Mouse (Mus musculus): ENCODE data around the gene F5. TPM values are rescaled to one million over a fixed set of nuclear protein-coding genes. Genes with fewer than 3 reads are reported as not detected.
"Not testable (repeated sequence)": the region's sequence is repeated elsewhere in the genome, so short reads cannot be mapped to it uniquely, and the experiment has no call there.

Gene F5
- total RNA-seq, 2 experiments from 2014 or later: 0.94 to 1.1 TPM

DNA sequence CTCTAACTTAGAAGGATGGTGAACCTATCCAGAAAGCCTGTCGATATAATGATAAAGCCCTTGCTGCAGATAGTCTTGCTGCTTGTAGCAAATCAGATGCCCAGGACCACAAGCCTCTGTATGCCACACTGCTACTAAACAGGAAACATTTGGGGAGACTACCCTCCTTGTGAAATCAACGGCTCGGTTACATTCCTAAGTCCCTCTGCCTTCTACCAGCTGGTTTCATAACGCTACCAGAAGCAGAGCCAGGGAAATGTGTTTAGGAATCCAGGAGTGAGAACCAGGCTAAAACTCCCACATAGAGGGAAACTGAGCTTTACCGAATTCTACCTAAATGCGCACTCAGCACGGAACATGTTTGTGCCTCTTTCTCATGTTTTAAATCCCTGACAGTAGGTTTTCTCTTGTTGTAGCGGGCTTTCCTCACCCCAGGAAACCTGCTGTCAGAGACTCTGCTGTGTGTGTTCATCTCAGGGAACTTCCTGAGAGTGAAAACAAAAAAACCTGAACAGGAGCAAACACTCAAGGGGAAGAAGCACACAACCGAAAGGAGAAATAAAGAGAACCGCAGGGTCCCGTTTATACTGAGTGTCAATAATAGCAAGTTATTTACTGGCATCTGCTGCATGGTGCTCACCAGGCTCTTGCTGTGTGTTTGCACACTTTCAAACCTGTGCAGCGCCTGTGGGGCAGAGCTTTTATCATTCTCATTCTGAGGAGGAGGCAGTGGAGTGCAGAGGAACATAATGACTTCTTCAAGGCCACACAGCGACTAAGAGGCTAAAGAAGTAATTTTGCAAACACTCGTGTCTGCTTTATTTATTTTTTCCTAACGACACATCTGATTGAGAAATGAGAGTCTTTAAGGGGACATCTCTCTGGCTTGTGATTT is 66.4 kb downstream of the F5 start:
- DNase-seq (ENCODE audit: low spot score in 2 of 2): peak; percentile 22 to 46
- intact Hi-C loops (cut with DNase I): no loop called here

DNA sequence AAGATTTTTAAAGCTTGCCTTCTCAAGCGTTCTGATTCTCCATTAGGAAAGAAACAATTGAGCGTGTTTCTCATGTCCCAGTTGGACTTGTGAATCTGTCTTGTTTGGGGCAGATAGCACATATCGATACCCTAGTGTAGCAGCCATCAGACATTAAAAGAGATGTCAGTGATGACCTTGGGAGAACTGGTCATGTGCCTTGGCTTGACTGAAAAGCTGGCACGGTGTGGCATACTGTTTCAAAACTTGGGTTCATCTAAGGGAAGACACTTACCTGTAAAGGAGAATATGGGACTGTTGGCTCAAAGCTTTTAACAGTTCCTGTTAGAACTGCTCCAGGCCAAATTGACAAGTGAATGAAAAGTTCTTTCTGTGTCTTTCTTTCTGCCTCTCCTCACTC is 68.6 kb downstream of the F5 start:
- no peak for DNase-seq (ENCODE audit: low spot score in 2 of 2)
- intact Hi-C loops (cut with DNase I): no loop called here

DNA sequence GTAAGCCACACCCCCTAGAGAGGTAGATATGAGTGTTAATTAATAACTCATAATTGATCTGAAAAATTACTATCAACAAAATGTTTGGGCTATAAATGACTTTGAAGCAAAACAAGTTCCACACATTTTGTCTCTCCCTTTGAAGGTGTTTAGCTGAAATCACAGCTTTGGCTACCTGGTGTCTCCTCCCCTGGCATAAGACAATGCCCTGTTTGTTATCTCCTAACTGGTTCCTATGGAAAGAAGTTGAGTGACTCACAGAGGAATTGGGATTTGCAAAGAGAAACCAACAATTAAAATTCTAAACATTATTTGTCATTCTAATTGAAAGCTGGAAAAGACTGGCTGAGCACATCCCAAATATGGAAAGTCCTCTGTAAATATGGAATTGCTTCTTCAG is 71.5 kb downstream of the F5 start:
- intact Hi-C loops (cut with DNase I): no loop called here
- no peak for DNase-seq (ENCODE audit: low spot score in 2 of 2)

DNA sequence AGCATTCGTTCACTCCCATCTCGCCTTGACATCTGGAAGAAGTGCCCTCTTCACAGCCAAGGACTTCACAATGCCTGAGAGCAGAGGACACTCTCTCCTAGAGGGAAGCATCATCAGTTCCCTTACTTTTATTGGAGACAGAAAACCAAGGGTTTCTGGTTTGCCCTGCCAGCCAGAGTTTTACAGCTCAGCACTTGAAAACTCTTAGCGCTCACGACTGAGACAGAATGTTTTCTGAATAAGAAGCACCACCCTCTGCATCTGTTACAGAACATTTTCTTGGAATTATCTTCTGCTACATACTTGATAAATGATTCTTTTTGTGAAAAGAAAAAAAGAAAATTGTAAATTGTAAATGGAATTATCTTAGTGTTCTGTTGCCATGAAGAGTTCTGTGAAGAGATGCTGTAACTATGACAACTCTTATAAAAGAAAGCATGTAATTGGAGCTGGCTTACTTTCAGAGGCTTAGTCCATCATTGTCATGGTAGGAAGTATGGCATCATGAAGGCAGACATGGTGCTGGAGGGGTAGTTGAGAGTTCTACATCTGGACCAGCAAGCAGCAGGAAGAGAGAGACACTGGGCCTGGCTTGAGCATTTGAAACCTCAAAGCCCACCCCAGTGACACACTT is 80.4 kb downstream of the F5 start:
- intact Hi-C loops (cut with DNase I); DNase-seq (ENCODE audit: low spot score in 2 of 2): not testable (repeated sequence)

DNA sequence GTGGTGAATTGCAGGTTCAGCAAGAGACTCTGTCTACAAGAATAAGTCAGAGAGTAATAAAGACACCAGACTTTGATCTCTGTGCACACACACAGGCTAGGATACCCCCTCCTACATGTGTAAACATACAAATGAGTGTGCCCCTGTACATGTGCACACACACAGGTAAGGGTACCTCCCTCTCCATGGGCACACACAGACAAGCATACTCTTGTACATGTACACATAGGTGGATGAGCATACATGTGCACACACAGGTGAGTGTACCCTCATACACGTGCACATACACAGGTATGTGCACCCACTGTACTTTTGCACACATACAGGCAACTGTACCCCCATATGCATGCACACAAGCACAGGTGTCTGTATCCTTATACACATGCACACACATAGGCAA is 81.8 kb downstream of the F5 start:
- no peak for DNase-seq (ENCODE audit: low spot score in 2 of 2)

DNA sequence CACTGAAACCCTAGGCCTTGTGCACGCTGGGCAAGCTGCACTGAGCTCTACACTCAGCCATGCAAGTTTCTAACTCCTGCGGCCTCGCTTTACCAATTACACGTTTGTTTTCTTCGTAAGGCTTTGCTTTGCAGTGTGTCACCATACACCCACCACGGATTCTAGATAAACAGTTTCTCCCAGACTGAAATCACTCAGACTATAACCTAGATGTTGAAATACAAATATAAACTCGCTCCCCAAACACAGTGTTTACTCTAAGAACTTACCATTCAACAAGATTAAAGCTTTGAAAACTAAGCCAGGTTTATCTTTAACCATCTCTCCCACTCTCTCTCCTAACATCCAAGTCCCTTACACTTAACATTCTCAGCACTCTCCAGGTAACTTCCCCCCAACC is 83.4 kb downstream of the F5 start:
- intact Hi-C loops (cut with DNase I): no loop called here
- DNase-seq (ENCODE audit: low spot score in 2 of 2): no peak

More for the DNA sequence above, 81.8 kb downstream of the F5 start:
- intact Hi-C loops (cut with DNase I): no loop called here

DNA sequence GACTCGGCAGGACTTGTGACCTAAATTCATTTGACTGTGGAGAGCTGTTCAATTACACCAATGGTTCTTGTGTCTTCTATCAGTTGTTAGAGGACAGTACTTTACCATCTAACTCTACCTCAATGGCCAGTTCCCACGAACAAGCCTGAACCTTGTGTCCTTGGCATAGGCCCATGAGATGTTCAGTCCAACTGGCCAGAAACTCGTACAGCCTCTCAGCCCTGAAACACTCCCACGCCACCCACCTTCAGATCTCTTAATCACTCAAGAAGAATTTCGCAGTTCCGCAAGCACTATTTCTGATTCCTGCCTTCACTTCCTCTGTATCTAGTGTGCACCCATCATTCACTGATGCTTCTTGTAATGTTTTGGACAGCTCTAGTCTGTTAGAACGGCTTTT is 84.4 kb downstream of the F5 start:
- no peak for DNase-seq (ENCODE audit: low spot score in 2 of 2)
- intact Hi-C loops (cut with DNase I): no loop called here

DNA sequence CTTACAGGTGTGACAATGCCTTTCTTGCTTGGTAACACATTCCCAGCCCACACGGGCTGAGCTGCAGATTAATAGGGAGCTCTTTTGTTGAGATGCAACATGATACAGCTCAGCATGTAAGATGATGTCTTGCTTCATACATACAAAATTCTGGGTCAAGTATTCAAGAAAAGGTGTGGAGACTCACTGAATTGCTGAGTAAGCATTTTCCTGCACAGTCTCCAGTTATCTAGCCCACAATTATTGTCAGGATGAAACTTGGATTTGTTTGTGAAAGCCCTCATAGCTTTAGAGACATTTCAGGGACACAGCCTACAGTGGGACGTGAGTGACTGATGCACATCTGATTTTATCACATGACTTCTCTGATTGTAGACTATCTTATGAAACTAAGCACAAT is 89.9 kb downstream of the F5 start:
- intact Hi-C loops (cut with DNase I): no loop called here
- no peak for DNase-seq (ENCODE audit: low spot score in 2 of 2)

DNA sequence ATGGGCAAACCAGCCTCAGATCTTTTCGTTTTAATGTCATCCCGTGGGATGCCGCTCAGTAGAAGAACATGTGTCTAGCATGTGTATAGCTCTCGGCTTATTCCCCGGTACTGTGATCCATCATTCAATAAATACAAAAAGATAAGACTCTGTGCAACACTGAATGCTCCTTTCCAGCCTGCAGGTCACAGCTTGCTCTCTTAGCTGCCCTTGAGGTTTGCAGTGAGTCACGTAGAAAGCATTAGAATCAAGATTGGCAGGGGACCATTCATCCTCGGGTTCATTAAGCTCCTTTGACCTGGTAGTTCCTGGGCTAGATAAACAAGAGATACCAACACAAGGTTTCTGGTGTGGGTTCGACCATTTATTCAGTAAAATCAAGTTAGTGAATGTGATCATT is 91.2 kb downstream of the F5 start:
- intact Hi-C loops (cut with DNase I): no loop called here
- no peak for DNase-seq (ENCODE audit: low spot score in 2 of 2)

DNA sequence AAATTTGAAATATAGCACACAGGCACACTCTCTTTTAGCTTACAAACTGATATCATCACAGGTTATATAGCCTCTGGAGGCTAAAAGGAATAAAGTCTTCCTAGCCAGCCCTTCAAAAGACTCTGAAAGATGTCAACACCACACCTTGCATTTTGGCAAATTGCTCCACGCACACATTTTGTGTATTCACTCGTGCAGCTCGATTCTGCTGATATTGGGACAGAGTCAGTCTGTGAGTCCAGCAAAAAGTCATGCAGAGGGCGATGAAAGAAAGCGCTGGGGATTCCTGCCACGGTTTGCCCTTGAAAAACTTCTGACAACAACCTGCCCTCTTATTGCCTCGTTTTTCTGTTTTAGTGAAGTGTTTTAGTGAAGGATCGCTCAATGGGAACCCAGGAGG is 95.8 kb downstream of the F5 start:
- DNase-seq (ENCODE audit: low spot score in 2 of 2): no peak
- intact Hi-C loops (cut with DNase I): no loop called here

DNA sequence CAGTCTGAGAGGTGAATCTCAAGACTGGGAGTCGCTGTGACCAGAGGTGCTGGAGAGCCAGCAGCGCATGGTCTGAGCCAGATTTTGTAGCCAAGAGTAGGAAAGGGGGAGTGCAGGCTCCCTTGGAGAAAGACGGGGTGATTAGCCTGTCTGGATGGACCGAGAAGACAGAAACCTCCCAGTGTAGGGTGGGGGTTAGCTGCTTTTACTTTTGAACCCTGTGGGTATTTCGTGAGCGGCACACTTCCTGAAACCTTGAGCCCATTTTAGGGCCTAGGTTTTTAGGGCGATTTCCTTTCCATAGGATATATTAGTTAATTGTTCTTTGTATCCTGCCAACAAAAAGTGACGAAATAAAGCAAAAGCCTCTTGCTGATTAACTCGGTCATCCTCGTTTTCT is 96.3 kb downstream of the F5 start:
- DNase-seq (ENCODE audit: low spot score in 2 of 2): no peak
- intact Hi-C loops (cut with DNase I): no loop called here

DNA sequence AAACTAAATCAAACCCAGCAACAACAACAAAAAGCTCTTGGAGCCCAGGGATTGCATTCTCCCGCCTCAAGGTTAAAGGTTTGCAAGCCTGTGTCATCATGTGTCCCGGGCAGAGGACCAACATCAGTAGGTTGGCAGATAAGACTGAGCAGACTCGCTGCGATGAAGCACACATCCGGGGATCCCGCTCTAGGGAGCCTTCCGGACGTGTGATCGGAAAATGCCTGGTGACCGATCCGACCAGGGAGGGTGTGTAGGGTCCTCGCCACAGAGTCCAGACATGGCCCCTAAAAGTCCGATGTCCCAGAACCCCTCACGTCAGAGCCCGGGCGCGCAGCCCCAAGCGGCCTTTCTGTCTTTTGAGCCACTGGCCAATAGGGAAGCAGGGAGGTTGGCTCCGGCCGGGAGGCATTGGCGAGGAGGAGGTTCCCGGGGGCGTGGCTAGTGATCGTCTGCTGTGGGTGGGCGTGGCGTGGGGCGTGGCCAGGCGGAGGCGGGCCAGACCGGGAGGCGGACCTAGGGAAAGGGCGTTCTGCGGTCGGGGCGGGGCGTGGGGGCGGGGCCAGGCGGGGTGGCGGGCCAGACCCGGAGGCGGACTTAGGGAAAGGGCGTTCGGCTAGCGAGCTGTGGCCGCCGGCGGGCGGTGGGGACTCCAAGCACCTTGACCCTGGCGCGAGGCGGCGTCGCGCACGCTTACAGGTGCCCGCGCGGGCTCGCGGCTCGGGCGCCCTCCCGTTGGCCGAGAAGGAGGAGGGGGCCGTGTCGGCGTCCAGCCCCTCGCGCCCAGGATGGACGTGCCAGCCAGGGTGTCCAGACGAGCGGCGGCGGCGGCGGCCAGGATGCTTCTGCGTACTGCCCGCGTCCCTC is 97.1 kb downstream of the F5 start, which contains the start of gene Slc19a2:
TSS of gene Slc19a2 (plus strand) at position 582 of the 867 bp plus-strand sequence.
- DNase-seq (ENCODE audit: low spot score in 2 of 2): peak; percentile 97 to 98
- intact Hi-C loops (cut with DNase I): no loop called here

DNA sequence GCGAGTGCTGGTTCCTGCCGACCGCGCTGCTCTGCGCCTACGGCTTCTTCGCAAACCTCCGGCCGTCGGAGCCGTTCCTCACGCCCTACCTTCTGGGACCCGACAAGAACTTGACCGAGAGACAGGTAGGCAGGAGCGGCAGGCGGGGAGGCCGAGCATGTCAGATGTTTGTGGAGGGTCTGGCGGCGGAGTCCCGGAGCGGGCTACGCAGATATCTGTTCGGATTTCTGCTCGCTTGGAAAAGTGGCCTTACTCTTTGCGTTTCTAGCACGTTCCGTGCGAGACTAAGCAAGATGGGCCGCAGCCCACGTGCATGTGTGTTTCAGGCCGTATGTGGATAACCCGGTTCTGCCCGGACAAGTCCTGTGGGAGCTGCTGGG is 97.7 kb downstream of the F5 start:
- DNase-seq (ENCODE audit: low spot score in 2 of 2): no peak
- intact Hi-C loops (cut with DNase I): no loop called here

DNA sequence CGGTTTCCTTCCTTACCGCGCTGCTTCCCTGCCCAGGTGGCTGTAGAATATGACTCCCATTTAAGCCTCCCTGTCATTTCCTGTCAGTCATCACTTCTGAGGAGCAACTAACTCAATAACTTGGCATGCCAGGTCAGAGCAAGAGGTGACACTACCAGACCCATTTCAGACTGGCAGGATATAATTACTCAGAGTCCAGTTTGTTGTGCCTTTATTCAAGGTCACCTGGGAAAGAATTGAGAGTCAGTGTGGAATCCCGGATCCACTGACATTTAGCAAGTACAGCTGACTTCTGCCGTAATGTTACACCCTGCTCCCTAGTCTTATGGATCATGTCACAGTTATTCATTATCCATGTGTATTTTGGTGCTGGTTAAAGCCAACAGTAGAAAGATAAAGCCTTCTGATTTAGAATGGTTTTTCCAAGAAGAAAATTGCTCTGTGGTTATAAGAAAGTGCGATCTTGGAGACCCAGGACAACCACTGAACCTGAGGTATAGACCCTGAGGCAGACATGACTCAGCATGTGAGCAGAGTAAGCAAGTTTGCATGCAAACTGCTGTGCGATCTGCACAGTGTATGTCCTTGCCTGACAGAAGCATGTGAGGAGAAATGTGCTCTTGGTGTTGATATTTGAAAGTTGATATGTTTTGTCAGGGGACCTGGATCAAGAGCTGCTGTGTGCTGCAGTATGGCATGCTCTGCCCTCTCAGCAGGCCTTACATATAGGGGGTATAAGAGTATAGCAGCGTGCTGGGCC is 98.9 kb downstream of the F5 start:
- no peak for DNase-seq (ENCODE audit: low spot score in 2 of 2)
- intact Hi-C loops (cut with DNase I): no loop called here

DNA sequence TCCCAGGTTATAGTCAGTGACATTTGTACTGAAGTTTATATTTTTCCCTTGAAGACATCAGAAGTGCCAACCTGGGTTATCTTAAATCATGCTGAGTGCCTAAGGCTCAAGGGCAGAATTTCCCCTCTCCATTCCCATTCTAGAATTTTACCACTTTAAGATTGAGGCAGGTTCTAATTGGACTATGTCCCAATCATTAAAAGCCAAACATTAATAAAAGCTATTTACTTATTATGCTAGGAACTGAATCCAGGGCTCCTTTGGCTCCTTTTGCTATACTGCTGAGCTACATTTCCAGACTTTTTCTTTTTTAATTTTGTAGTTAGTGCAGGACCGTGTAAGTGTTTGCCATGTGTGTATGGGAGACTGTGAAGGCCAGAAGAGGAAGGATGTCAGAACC is 99.8 kb downstream of the F5 start:
- DNase-seq (ENCODE audit: low spot score in 2 of 2): no peak
- intact Hi-C loops (cut with DNase I): no loop called here

DNA sequence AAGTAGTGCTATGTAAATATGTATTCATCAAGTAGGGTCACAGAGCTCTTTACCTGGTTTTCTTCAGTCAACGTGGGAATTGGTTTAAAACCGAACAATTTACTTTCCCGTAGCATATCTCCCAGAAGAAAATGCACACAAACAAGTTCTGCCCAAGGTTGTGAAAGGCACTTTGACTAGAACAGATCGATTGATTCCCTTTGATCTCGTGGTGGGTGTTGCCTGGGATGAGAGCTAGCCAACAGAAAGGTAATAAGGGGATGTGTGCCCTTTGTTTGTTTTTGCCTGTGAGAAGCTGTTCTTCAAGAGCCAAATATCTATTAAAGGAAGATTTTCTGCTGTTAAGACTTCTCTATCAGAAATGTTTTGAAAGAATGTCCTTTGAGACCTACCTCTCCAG is 100.9 kb downstream of the F5 start:
- intact Hi-C loops (cut with DNase I): no loop called here
- no peak for DNase-seq (ENCODE audit: low spot score in 2 of 2)

DNA sequence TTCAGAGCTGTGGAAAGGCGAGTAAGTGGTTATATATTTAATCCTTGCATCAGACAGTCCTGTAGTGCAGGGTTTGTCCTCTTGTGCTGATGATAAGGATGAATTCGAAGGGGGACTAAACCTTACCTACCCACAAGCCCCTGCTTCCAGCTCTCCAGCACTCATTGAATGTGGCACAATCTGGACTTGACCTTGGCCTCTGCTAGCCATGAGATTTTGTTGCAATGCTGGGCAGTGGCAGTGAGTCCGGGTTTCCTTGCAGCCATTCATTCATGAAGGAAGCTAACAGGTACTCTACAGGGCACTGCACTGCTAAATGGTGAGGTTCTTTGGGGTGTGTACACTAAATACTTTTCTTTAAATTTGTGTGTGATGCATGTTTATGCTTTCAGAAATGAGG is 103.2 kb downstream of the F5 start:
- DNase-seq (ENCODE audit: low spot score in 2 of 2): no peak
- intact Hi-C loops (cut with DNase I): no loop called here

DNA sequence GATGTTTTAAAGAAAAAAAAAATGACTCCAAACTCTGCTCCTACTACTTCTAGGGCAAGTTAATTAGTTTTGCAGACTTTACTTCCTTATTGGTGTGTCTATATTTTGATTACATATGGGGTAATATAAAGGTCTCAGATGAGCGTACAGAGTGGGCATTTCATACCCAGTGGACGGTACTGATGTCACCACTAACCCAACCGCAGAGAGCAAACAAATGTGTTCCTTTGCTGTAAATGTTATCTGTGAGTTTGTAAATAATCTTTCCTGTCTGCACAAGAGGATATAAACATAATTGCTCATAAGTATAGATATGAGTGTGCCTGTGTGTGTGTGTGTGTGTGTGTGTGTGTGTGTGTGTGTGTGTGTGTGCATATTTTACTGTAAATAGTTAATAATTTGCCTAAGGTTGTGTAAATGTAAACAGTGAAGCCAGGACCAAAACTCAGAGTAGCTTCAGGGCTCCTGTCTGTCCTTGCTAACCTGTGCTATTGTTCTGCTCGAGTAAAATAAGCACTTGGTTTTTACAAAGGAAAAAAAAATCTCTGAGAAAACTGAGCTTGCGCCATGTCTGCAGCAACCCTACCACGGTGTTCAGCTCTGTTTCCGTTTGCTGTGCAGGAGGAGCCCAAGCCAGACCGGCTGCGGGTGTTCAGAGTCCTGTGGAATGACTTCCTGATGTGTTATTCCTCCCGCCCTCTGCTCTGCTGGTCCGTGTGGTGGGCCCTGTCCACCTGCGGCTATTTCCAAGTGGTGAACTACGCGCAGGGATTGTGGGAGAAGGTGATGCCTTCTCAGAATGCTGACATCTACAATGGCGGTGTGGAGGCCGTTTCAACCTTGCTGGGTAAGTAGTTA is 108.8 kb downstream of the F5 start:
- intact Hi-C loops (cut with DNase I): no loop called here
- DNase-seq (ENCODE audit: low spot score in 2 of 2): no peak

DNA sequence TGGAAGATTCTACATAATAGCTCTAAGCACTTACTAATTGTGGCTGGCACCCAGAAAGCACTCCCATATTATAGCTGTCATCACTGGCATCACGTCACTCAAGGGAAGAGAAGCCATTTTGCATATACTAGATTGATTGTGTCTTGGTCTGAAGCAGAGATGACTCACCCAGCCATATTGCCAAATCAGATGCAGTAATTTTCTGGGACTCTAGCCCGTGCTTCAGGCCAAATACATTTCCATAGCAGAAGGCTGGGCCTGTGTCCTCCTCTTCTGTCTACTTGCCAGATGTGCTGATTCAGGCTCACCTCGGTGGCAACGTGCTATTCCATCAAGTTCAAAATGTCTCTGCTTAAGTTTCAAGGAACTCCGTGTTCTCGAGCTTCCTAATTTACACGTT is 109.9 kb downstream of the F5 start:
- peak in 1 of 2 experiments; percentile 65 for DNase-seq (ENCODE audit: low spot score in 2 of 2)
- intact Hi-C loops (cut with DNase I): no loop called here
